Mouse (Mus musculus): ENCODE measurements around the gene Foxp1. TPM values are rescaled to one million over a fixed set of nuclear protein-coding genes. Genes with fewer than 3 reads are reported as not detected.

The Foxp1 gene
- polyA plus RNA-seq, 1 experiment: 17.7 TPM

- Histone ChIP-seq H3ac (ENCODE audit: control insufficient read depth, insufficient read length) (no peak overlapping the region), H3K4me2 (ENCODE audit: low read depth) (no peak overlapping the region), H3K79me2 (ENCODE audit: control insufficient read depth, insufficient read depth) (no peaks in the 10 kb centered on the region), H3K27me3 (ENCODE audit: control insufficient read depth, insufficient read depth, insufficient read length) (no peaks in the 10 kb centered on the region), H3K4me3 (no peak overlapping the region), H3K36me3 (ENCODE audit: control insufficient read depth, insufficient read depth) (no peaks in the 10 kb centered on the region)
- TF ChIP-seq MYOG (IDR thresholded peaks at IDR 0.05; ENCODE audit: control insufficient read depth in 1 of 3, insufficient read depth in 1 of 3, insufficient read length in 2 of 3, low read depth in 2 of 3) (no peak), POLR2A (IDR thresholded peaks at IDR 0.05; ENCODE audit: insufficient read length, low read depth) (no peak), TCF12 (IDR thresholded peaks at IDR 0.05; ENCODE audit: insufficient read depth, poor library complexity, severe bottlenecking) (no peak), USF1 (IDR thresholded peaks at IDR 0.05; ENCODE audit: low read depth) (no peak), MYOD1 (IDR thresholded peaks at IDR 0.05; ENCODE audit: control insufficient read depth in 1 of 3, insufficient read length in 2 of 3, low read depth in 2 of 3) (no peak), POLR2AphosphoS2 (IDR thresholded peaks at IDR 0.05; ENCODE audit: insufficient read length, low read depth) (no peak), SRF (IDR thresholded peaks at IDR 0.05; ENCODE audit: control insufficient read depth, insufficient read length, low read depth) (no peak), MAX (IDR thresholded peaks at IDR 0.05; ENCODE audit: low read depth) (no peak)
Measured at GRCm38 (mm10) chr6:99540146-99540545, 17.6 kb upstream of the Foxp1 start.

DNA sequence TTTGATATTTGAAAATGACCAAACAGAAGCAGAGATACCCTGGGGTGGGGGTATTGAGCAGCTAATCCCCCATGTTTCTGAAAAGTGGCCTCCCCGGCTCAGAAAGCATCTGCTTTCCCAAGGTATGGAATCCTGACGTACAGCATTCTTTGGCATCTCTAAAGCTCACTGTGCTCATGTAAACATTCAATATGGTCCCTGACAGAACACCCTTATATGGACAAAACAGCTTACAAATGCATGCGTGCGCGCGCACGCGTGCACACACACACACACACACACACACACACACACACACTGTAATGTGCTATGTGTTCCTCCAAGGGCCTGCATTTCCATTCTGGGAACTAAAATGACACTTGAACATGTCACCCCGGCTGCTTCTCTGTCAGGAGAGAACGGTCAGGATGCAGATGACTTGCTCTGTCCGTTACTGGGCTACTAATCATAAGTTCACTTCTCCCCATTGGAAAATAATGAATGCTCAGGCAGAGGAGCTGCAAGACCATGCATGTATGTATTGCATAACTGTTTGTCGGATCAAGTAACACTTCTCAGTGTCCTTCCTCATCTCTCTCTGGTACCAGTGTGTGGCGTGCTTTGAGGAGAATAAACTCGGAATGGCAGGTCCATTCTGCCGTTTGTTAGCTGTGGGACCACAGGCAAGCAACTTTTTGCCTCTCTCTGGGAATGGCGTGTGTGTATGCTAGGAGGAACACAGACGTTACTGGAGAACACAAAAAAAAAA lies 15.8 kb upstream of the Foxp1 start:
- no peak for TF ChIP-seq POLR2A (IDR thresholded peaks at IDR 0.05; ENCODE audit: insufficient read length, low read depth)
- TF ChIP-seq SRF (IDR thresholded peaks at IDR 0.05; ENCODE audit: control insufficient read depth, insufficient read length, low read depth): no peak
- TF ChIP-seq MYOD1 (IDR thresholded peaks at IDR 0.05; ENCODE audit: control insufficient read depth in 1 of 3, insufficient read length in 2 of 3, low read depth in 2 of 3): no peak
- no peak for TF ChIP-seq TCF3 (IDR thresholded peaks at IDR 0.05; ENCODE audit: insufficient read length, low read depth)
- TF ChIP-seq REST (IDR thresholded peaks at IDR 0.05; ENCODE audit: insufficient read depth, insufficient read length): no peak
- TF ChIP-seq USF1 (IDR thresholded peaks at IDR 0.05; ENCODE audit: low read depth): no peak
- no peak for TF ChIP-seq TCF12 (IDR thresholded peaks at IDR 0.05; ENCODE audit: insufficient read depth, poor library complexity, severe bottlenecking)
- TF ChIP-seq E2F4 (IDR thresholded peaks at IDR 0.05; ENCODE audit: insufficient read depth): no peak
- TF ChIP-seq MYOG (IDR thresholded peaks at IDR 0.05; ENCODE audit: control insufficient read depth in 1 of 3, insufficient read depth in 1 of 3, insufficient read length in 2 of 3, low read depth in 2 of 3): no peak
- TF ChIP-seq MAX (IDR thresholded peaks at IDR 0.05; ENCODE audit: low read depth): no peak
- no peak for TF ChIP-seq CEBPB (IDR thresholded peaks at IDR 0.05; ENCODE audit: insufficient read depth, poor library complexity, severe bottlenecking)
- no peak for TF ChIP-seq POLR2AphosphoS2 (IDR thresholded peaks at IDR 0.05; ENCODE audit: insufficient read length, low read depth)
- no peak overlapping the region for H3K4me2 ChIP-seq (ENCODE audit: low read depth)
- H3ac ChIP-seq (ENCODE audit: control insufficient read depth, insufficient read length): no peak overlapping the region
- H3K27me3 ChIP-seq (ENCODE audit: control insufficient read depth, insufficient read depth, insufficient read length): no peaks in the 10 kb centered on the region
- no peaks in the 10 kb centered on the region for H3K36me3 ChIP-seq (ENCODE audit: control insufficient read depth, insufficient read depth)
- H3K4me3 ChIP-seq: no peak overlapping the region
- no peaks in the 10 kb centered on the region for H3K79me2 ChIP-seq (ENCODE audit: control insufficient read depth, insufficient read depth)

DNA sequence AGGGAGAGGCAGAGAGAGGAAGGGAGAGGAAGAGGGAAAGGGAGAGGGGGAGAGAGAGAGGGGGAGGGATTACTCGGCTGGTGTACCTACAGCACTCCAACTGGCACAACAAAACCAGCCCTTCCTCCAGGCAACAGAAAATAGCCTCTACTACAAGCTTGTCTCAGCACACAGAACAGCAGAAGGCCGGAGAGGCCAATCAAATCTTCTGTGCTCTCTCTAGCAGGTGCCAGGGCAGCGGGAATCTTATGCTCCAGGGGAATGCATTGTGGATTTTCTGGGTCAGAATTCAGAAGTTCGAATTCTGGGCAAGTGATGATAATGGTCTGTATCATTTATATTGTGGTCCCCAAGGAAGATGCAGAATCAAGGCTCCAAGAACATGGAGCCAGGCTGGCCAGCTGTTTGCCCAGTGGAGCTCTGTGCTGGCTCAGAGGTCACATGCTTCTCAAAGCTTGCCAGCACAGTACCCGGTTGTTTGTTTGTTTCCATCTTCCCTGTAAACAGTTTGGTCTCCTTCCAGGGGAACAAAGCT lies 11.8 kb upstream of the Foxp1 start:
- H3ac ChIP-seq (ENCODE audit: control insufficient read depth, insufficient read length): no peak overlapping the region
- no peaks in the 10 kb centered on the region for H3K27me3 ChIP-seq (ENCODE audit: control insufficient read depth, insufficient read depth, insufficient read length)
- no peak overlapping the region for H3K4me2 ChIP-seq (ENCODE audit: low read depth)
- H3K79me2 ChIP-seq (ENCODE audit: control insufficient read depth, insufficient read depth): no peaks in the 10 kb centered on the region
- H3K4me3 ChIP-seq: no peak overlapping the region
- no peaks in the 10 kb centered on the region for H3K36me3 ChIP-seq (ENCODE audit: control insufficient read depth, insufficient read depth)
- no peak for TF ChIP-seq MYOD1 (IDR thresholded peaks at IDR 0.05; ENCODE audit: control insufficient read depth in 1 of 3, insufficient read length in 2 of 3, low read depth in 2 of 3)
- TF ChIP-seq POLR2A (IDR thresholded peaks at IDR 0.05; ENCODE audit: insufficient read length, low read depth): no peak
- TF ChIP-seq CEBPB (IDR thresholded peaks at IDR 0.05; ENCODE audit: insufficient read depth, poor library complexity, severe bottlenecking): no peak
- no peak for TF ChIP-seq TCF12 (IDR thresholded peaks at IDR 0.05; ENCODE audit: insufficient read depth, poor library complexity, severe bottlenecking)
- no peak for TF ChIP-seq REST (IDR thresholded peaks at IDR 0.05; ENCODE audit: insufficient read depth, insufficient read length)
- TF ChIP-seq MAX (IDR thresholded peaks at IDR 0.05; ENCODE audit: low read depth): no peak
- no peak for TF ChIP-seq MYOG (IDR thresholded peaks at IDR 0.05; ENCODE audit: control insufficient read depth in 1 of 3, insufficient read depth in 1 of 3, insufficient read length in 2 of 3, low read depth in 2 of 3)
- TF ChIP-seq TCF3 (IDR thresholded peaks at IDR 0.05; ENCODE audit: insufficient read length, low read depth): no peak
- TF ChIP-seq E2F4 (IDR thresholded peaks at IDR 0.05; ENCODE audit: insufficient read depth): no peak

DNA sequence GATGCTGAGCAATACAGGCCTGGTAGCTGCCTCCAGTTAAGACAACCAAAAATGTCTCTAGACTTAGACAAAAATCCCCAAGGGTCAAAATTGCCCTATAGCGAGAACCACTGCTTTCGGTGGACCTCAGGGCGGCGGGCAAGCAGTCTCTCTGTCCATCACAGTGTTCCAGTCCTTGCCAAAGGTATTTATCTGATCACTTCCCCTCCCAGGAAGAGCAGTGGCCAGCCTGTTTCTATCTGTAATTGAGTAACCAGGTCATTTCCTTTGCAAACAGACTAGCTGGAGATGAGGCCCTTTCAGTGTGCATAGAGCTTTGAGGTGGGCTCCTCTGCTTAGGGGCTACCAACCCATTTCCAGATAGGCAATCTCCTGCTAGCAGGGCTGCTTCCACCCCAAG lies 9.9 kb upstream of the Foxp1 start:
- Histone ChIP-seq H3K4me2 (ENCODE audit: low read depth) (no peak overlapping the region), H3ac (ENCODE audit: control insufficient read depth, insufficient read length) (no peak overlapping the region), H3K4me3 (no peak overlapping the region), H3K27me3 (ENCODE audit: control insufficient read depth, insufficient read depth, insufficient read length) (no peaks in the 10 kb centered on the region), H3K79me2 (ENCODE audit: control insufficient read depth, insufficient read depth) (no peaks in the 10 kb centered on the region), H3K36me3 (ENCODE audit: control insufficient read depth, insufficient read depth) (no peaks in the 10 kb centered on the region)
- TF ChIP-seq POLR2AphosphoS2 (IDR thresholded peaks at IDR 0.05; ENCODE audit: insufficient read length, low read depth) (no peak), MAX (IDR thresholded peaks at IDR 0.05; ENCODE audit: low read depth) (no peak), MYOG (IDR thresholded peaks at IDR 0.05; ENCODE audit: control insufficient read depth in 1 of 3, insufficient read depth in 1 of 3, insufficient read length in 2 of 3, low read depth in 2 of 3) (no peak), SRF (IDR thresholded peaks at IDR 0.05; ENCODE audit: control insufficient read depth, insufficient read length, low read depth) (no peak), TCF12 (IDR thresholded peaks at IDR 0.05; ENCODE audit: insufficient read depth, poor library complexity, severe bottlenecking) (no peak), POLR2A (IDR thresholded peaks at IDR 0.05; ENCODE audit: insufficient read length, low read depth) (no peak), MYOD1 (IDR thresholded peaks at IDR 0.05; ENCODE audit: control insufficient read depth in 1 of 3, insufficient read length in 2 of 3, low read depth in 2 of 3) (no peak), E2F4 (IDR thresholded peaks at IDR 0.05; ENCODE audit: insufficient read depth) (no peak)
